Mouse (Mus musculus) kidney, adult 2 months (tissue): ENCODE results near the gene Cradd.

Experiments
- CTCF ChIP-seq: fragments of 200-500 bp; conservative IDR thresholded peaks from 2 replicates; pipeline ENCODE4 v1.5.1; 2011; ENCODE audit warnings: low read depth, mild to moderate bottlenecking, control low read depth, low read length, moderate library complexity, mixed read lengths; ENCODE audit not compliant: insufficient read depth, insufficient read length
- POLR2A ChIP-seq: fragments of 200-500 bp; IDR thresholded peaks from one replicate; pipeline ENCODE4 v1.6.1; 2011; ENCODE audit warnings: low read depth, low read length, control low read depth

DNA sequence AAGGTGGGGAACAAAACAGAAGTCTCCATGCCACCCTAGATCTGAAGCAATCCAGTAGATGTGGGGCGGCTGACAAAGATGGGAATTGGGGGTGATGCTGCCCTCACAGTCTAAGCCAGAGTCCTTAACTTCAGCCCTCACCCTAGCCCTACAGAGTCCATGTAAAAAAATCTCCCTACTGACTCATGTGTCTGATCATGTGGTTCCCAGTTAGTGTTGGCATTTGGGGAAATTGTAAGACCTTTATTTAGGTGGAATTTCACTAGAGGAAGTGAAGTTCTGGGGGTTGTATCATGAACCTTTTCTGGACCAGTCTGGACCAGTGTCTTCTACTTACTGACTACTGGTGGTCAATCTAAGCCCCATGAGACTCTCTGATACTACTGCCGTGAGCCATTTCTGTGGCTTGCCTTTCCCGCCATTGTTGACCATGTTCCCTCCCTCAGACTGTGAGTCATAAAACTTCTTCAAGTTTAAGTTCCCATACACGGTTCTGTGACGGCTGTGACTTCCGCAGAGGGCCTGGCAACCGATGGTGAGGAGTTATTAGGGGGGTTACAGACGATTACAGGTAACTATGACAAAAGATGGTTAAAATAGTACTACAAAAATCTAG lies 23.6 kb downstream of the Cradd start:
- TF ChIP-seq POLR2A (no peak), CTCF (no peak)
